Mouse (Mus musculus): ENCODE results near the gene Pdk1. TPM values are rescaled to one million over a fixed set of nuclear protein-coding genes. Genes with fewer than 3 reads are reported as not detected.
A peak's percentile ranks its signal among the peaks of the same experiment; 100 is the strongest.
"Not testable (repeated sequence)": the region's sequence is repeated elsewhere in the genome, so short reads cannot be mapped to it uniquely, and the experiment has no call there.

Gene Pdk1
- polyA plus RNA-seq, 1 experiment = 162 TPM

GRCm38 (mm10) chr2:71905154-71905553 is 32.1 kb downstream of the Pdk1 start:
- TF ChIP-seq EP300 (IDR thresholded peaks at IDR 0.05; ENCODE audit: insufficient read depth, low read depth, low read length) (no peak), POLR2A (IDR thresholded peaks at IDR 0.05; ENCODE audit: insufficient read depth, low read length) (no peak), CTCF (IDR thresholded peaks at IDR 0.05; ENCODE audit: low read depth, low read length) (no peak)
- Histone ChIP-seq H3K9me3 (replicated peaks; ENCODE audit: control insufficient read depth, insufficient read depth, low read length, poor library complexity, severe bottlenecking) (no peaks in the 10 kb centered on the region), H3K27ac (ENCODE audit: insufficient read depth, low read length) (no peak overlapping the region), H3K36me3 (ENCODE audit: control insufficient read depth, insufficient read depth, low read length, poor library complexity, severe bottlenecking) (peaks cover 11% of the 10 kb centered on the region), H3K4me3 (ENCODE audit: low read depth, low read length) (no peak overlapping the region), H3K27me3 (ENCODE audit: control insufficient read depth, insufficient read depth, low read length, poor library complexity, severe bottlenecking) (no peaks in the 10 kb centered on the region), H3K4me1 (ENCODE audit: control insufficient read depth, insufficient read depth, low read length) (peaks cover 2% of the 10 kb centered on the region), H3K9ac (ENCODE audit: low read depth, poor library complexity, severe bottlenecking) (no peak overlapping the region)

GRCm38 (mm10) chr2:71906356-71906755 is 33.3 kb downstream of the Pdk1 start:
- H3K4me1 ChIP-seq (ENCODE audit: control insufficient read depth, insufficient read depth, low read length); H3K9ac ChIP-seq (ENCODE audit: low read depth, poor library complexity, severe bottlenecking); H3K36me3 ChIP-seq (ENCODE audit: control insufficient read depth, insufficient read depth, low read length, poor library complexity, severe bottlenecking); H3K27me3 ChIP-seq (ENCODE audit: control insufficient read depth, insufficient read depth, low read length, poor library complexity, severe bottlenecking); H3K4me3 ChIP-seq (ENCODE audit: low read depth, low read length); H3K9me3 ChIP-seq (replicated peaks; ENCODE audit: control insufficient read depth, insufficient read depth, low read length, poor library complexity, severe bottlenecking); H3K27ac ChIP-seq (ENCODE audit: insufficient read depth, low read length): not testable (repeated sequence)

- Histone ChIP-seq H3K27ac (ENCODE audit: insufficient read depth, low read length) (no peak overlapping the region), H3K4me1 (ENCODE audit: control insufficient read depth, insufficient read depth, low read length) (no peaks in the 10 kb centered on the region), H3K36me3 (ENCODE audit: control insufficient read depth, insufficient read depth, low read length, poor library complexity, severe bottlenecking) (no peaks in the 10 kb centered on the region), H3K27me3 (ENCODE audit: control insufficient read depth, insufficient read depth, low read length, poor library complexity, severe bottlenecking) (no peaks in the 10 kb centered on the region), H3K4me3 (ENCODE audit: low read depth, low read length) (0 out of 2 replicates have a peak overlapping the region, but pooled peaks have one; percentile 4), H3K9me3 (replicated peaks; ENCODE audit: control insufficient read depth, insufficient read depth, low read length, poor library complexity, severe bottlenecking) (no peaks in the 10 kb centered on the region), H3K9ac (ENCODE audit: low read depth, poor library complexity, severe bottlenecking) (no peak overlapping the region)
- TF ChIP-seq POLR2A (IDR thresholded peaks at IDR 0.05; ENCODE audit: insufficient read depth, low read length) = no peak
These were observed 40.9 kb downstream of the Pdk1 start for GRCm38 (mm10) chr2:71913911-71914310.

GRCm38 (mm10) chr2:71919227-71919647 is 46.2 kb downstream of the Pdk1 start:
- Histone ChIP-seq H3K9me3 (replicated peaks; ENCODE audit: control insufficient read depth, insufficient read depth, low read length, poor library complexity, severe bottlenecking) (peaks cover 4% of the 10 kb centered on the region), H3K27ac (ENCODE audit: insufficient read depth, low read length) (no peak overlapping the region), H3K36me3 (ENCODE audit: control insufficient read depth, insufficient read depth, low read length, poor library complexity, severe bottlenecking) (no peaks in the 10 kb centered on the region), H3K4me3 (ENCODE audit: low read depth, low read length) (no peak overlapping the region), H3K27me3 (ENCODE audit: control insufficient read depth, insufficient read depth, low read length, poor library complexity, severe bottlenecking) (no peaks in the 10 kb centered on the region), H3K4me1 (ENCODE audit: control insufficient read depth, insufficient read depth, low read length) (no peaks in the 10 kb centered on the region), H3K9ac (ENCODE audit: low read depth, poor library complexity, severe bottlenecking) (no peak overlapping the region)
- no peak for TF ChIP-seq POLR2A (IDR thresholded peaks at IDR 0.05; ENCODE audit: insufficient read depth, low read length)
- TF ChIP-seq CTCF (IDR thresholded peaks at IDR 0.05; ENCODE audit: low read depth, low read length) = no peak
- no peak for TF ChIP-seq EP300 (IDR thresholded peaks at IDR 0.05; ENCODE audit: insufficient read depth, low read depth, low read length)

- H3K27me3 ChIP-seq (ENCODE audit: control insufficient read depth, insufficient read depth, low read length, poor library complexity, severe bottlenecking); H3K4me1 ChIP-seq (ENCODE audit: control insufficient read depth, insufficient read depth, low read length); H3K9me3 ChIP-seq (replicated peaks; ENCODE audit: control insufficient read depth, insufficient read depth, low read length, poor library complexity, severe bottlenecking); H3K27ac ChIP-seq (ENCODE audit: insufficient read depth, low read length); H3K9ac ChIP-seq (ENCODE audit: low read depth, poor library complexity, severe bottlenecking); H3K4me3 ChIP-seq (ENCODE audit: low read depth, low read length); H3K36me3 ChIP-seq (ENCODE audit: control insufficient read depth, insufficient read depth, low read length, poor library complexity, severe bottlenecking): not testable (repeated sequence)
These were observed 51.9 kb downstream of the Pdk1 start for GRCm38 (mm10) chr2:71924931-71925330.

GRCm38 (mm10) chr2:71934046-71934445 is 61.0 kb downstream of the Pdk1 start:
- Histone ChIP-seq H3K27me3 (ENCODE audit: control insufficient read depth, insufficient read depth, low read length, poor library complexity, severe bottlenecking) (no peaks in the 10 kb centered on the region), H3K4me1 (ENCODE audit: control insufficient read depth, insufficient read depth, low read length) (no peaks in the 10 kb centered on the region), H3K36me3 (ENCODE audit: control insufficient read depth, insufficient read depth, low read length, poor library complexity, severe bottlenecking) (no peaks in the 10 kb centered on the region), H3K9ac (ENCODE audit: low read depth, poor library complexity, severe bottlenecking) (no peak overlapping the region), H3K27ac (ENCODE audit: insufficient read depth, low read length) (no peak overlapping the region), H3K9me3 (replicated peaks; ENCODE audit: control insufficient read depth, insufficient read depth, low read length, poor library complexity, severe bottlenecking) (peaks cover 4% of the 10 kb centered on the region), H3K4me3 (ENCODE audit: low read depth, low read length) (no peak overlapping the region)
- no peak for TF ChIP-seq CTCF (IDR thresholded peaks at IDR 0.05; ENCODE audit: low read depth, low read length)
- TF ChIP-seq POLR2A (IDR thresholded peaks at IDR 0.05; ENCODE audit: insufficient read depth, low read length) = no peak
- TF ChIP-seq EP300 (IDR thresholded peaks at IDR 0.05; ENCODE audit: insufficient read depth, low read depth, low read length) = no peak

GRCm38 (mm10) chr2:71936711-71937110 is 63.7 kb downstream of the Pdk1 start:
- TF ChIP-seq CTCF (IDR thresholded peaks at IDR 0.05; ENCODE audit: low read depth, low read length) (no peak), POLR2A (IDR thresholded peaks at IDR 0.05; ENCODE audit: insufficient read depth, low read length) (no peak), EP300 (IDR thresholded peaks at IDR 0.05; ENCODE audit: insufficient read depth, low read depth, low read length) (no peak)
- Histone ChIP-seq H3K27me3 (ENCODE audit: control insufficient read depth, insufficient read depth, low read length, poor library complexity, severe bottlenecking) (no peaks in the 10 kb centered on the region), H3K27ac (ENCODE audit: insufficient read depth, low read length) (no peak overlapping the region), H3K9ac (ENCODE audit: low read depth, poor library complexity, severe bottlenecking) (no peak overlapping the region), H3K4me3 (ENCODE audit: low read depth, low read length) (no peak overlapping the region), H3K36me3 (ENCODE audit: control insufficient read depth, insufficient read depth, low read length, poor library complexity, severe bottlenecking) (no peaks in the 10 kb centered on the region), H3K9me3 (replicated peaks; ENCODE audit: control insufficient read depth, insufficient read depth, low read length, poor library complexity, severe bottlenecking) (peaks cover 25% of the 10 kb centered on the region), H3K4me1 (ENCODE audit: control insufficient read depth, insufficient read depth, low read length) (no peaks in the 10 kb centered on the region)
